Comparison of ENCODE assay signal across 8 mouse cellular contexts in the genomic region with DNA sequence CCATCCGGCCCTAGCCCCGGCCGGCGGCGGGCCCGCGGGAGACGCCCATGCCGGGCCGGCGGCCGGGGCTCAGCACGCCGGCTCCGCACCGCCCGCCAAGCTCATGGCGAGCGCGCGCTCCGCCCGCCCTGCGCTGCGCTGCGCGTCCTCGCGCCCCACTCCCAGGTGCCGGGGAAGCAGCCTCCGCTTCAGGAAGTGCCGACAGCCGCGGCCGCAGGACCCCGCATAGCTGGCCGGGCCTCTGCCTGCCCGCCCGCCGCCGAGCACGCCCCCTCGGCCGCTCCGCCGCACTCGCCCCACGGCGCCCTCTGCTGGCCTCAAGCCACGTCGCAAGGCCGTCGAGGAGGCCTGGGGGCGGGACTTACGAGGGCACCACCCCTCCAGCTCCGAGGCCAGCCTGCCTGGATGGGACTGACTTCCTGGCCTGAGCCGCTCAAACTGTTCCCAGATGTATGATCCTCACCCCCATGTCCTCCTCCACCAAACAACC. TPM values are rescaled to one million over a fixed set of nuclear protein-coding genes. Genes with fewer than 3 reads are reported as not detected.
DNase-seq lines count a peak whose midpoint lies in the region; ATAC-seq lines count a peak whose summit lies in the region.

No protein-coding gene starts in this region.

- 0% methylated on average over 57 of the region's 57 CpGs for whole genome bisulfite sequencing in intestine, embryonic 15.5 days

- peak overlapping the region; percentile 80 for H3K4me2 ChIP-seq in intestine, embryonic 15.5 days (replicated peaks)

- ATAC-seq in intestine, embryonic 15.5 days: peak; percentile 91
- peak; percentile 72 for ATAC-seq in megakaryocyte-erythroid progenitor cell, adult 5-6 weeks (replicated peaks; ENCODE audit: low FRiP score, low TSS enrichment, poor library complexity, severe bottlenecking)

- peak overlapping the region; percentile 90 for H3K27ac ChIP-seq in intestine, embryonic 15.5 days

- H3K4me1 ChIP-seq in intestine, embryonic 15.5 days (replicated peaks): peaks cover 60% of the 10 kb centered on the region

- peak overlapping the region; percentile 83 for H3K4me3 ChIP-seq in intestine, embryonic 15.5 days (replicated peaks)

- H3K36me3 ChIP-seq in intestine, embryonic 15.5 days: no peaks in the 10 kb centered on the region

- intact Hi-C loops in left cerebral cortex, postnatal 14 days (cut with DNase I): loop anchor here (2.0 kb wide), 1 partner anchor 19 kb away; a partner anchor contains a TSS

- peak; percentile 98 for DNase-seq in adrenal gland, adult 2 months
- peak; percentile 95 for DNase-seq in embryo, embryonic 11 days
- peak; percentile 95 for DNase-seq in gastrocnemius, postnatal 25 days
- peak; percentile 94 for DNase-seq in left cerebral cortex, postnatal 14 days (ENCODE audit: low spot score in 2 of 2)
- DNase-seq in right cerebral cortex, postnatal 14 days: peak; percentile 94
- peak; percentile 97 to 98 for DNase-seq in urinary bladder, postnatal 36 days (ENCODE audit: low spot score in 2 of 2)

- H3K9ac ChIP-seq in intestine, embryonic 15.5 days: peak overlapping the region; percentile 94

- H3K27me3 ChIP-seq in intestine, embryonic 15.5 days (replicated peaks): no peaks in the 10 kb centered on the region

- no peaks in the 10 kb centered on the region for H3K9me3 ChIP-seq in intestine, embryonic 15.5 days

RNA-seq across cellular contexts. Expression of a gene that starts 12.2 kb away (rescaled TPM):
- 10 to 100 TPM; 37.8 to 57.6 TPM for total RNA-seq in adrenal gland, adult 2 months (2021)
- polyA plus RNA-seq in adrenal gland, adult 2 months (2012; rRNA removed): 108 and 122 TPM in 2 replicates
- 10 to 100 TPM; 32.3 to 34.8 TPM for total RNA-seq in gastrocnemius, postnatal 25 days (2021)
- polyA plus RNA-seq in intestine, embryonic 15.5 days (2015; fragmentation: Nextera tagmentation; extraction: Ambion mirVana): 60.3 and 76.1 TPM in 2 replicates
- 100 to 1,000 TPM; 342 to 377 TPM for total RNA-seq in left cerebral cortex, postnatal 14 days (2021)
- 172 and 204 TPM in 2 replicates for total RNA-seq in megakaryocyte-erythroid progenitor cell, adult 5-6 weeks (2014; fragmentation: Nextera tagmentation)
- total RNA-seq in megakaryocyte-erythroid progenitor cell, adult 5-6 weeks (2017): 44.4 and 60.2 TPM in 2 replicates

RNA-seq across cellular contexts. Expression of a gene that starts 18.0 kb away (rescaled TPM):
- total RNA-seq in adrenal gland, adult 2 months (2021): not detected
- not detected in 2 replicates for polyA plus RNA-seq in adrenal gland, adult 2 months (2012; rRNA removed)
- not detected for total RNA-seq in gastrocnemius, postnatal 25 days (2021)
- polyA plus RNA-seq in intestine, embryonic 15.5 days (2015; fragmentation: Nextera tagmentation; extraction: Ambion mirVana): 0.44 and 0.73 TPM in 2 replicates
- total RNA-seq in left cerebral cortex, postnatal 14 days (2021): not detected
- not detected in 2 replicates for total RNA-seq in megakaryocyte-erythroid progenitor cell, adult 5-6 weeks (2014; fragmentation: Nextera tagmentation)
- 0.33 and 1.5 TPM in 2 replicates for total RNA-seq in megakaryocyte-erythroid progenitor cell, adult 5-6 weeks (2017)

RNA-seq across cellular contexts. Expression of a gene that starts 31.4 kb away (rescaled TPM):
- 1 to 10 TPM; 6.0 to 8.0 TPM for total RNA-seq in adrenal gland, adult 2 months (2021)
- 1.3 and 2.1 TPM in 2 replicates for polyA plus RNA-seq in adrenal gland, adult 2 months (2012; rRNA removed)
- 1 to 10 TPM; 3.3 to 3.4 TPM for total RNA-seq in gastrocnemius, postnatal 25 days (2021)
- polyA plus RNA-seq in intestine, embryonic 15.5 days (2015; fragmentation: Nextera tagmentation; extraction: Ambion mirVana): 534 and 652 TPM in 2 replicates
- 10 to 100 TPM; 24.9 to 26.3 TPM for total RNA-seq in left cerebral cortex, postnatal 14 days (2021)
- total RNA-seq in megakaryocyte-erythroid progenitor cell, adult 5-6 weeks (2014; fragmentation: Nextera tagmentation): 2.1 TPM in 1 of 2 replicates, not detected in the other
- 0.75 TPM in 1 of 2 replicates, not detected in the other for total RNA-seq in megakaryocyte-erythroid progenitor cell, adult 5-6 weeks (2017)

RNA-seq across cellular contexts. Expression of a gene that starts 36.4 kb away (rescaled TPM):
- 1 to 10 TPM; 2.1 to 3.1 TPM for total RNA-seq in adrenal gland, adult 2 months (2021)
- 0.28 and 0.49 TPM in 2 replicates for polyA plus RNA-seq in adrenal gland, adult 2 months (2012; rRNA removed)
- total RNA-seq in gastrocnemius, postnatal 25 days (2021): not detected
- polyA plus RNA-seq in intestine, embryonic 15.5 days (2015; fragmentation: Nextera tagmentation; extraction: Ambion mirVana): 0.23 and 0.25 TPM in 2 replicates
- 10 to 100 TPM; 37.3 to 42.0 TPM for total RNA-seq in left cerebral cortex, postnatal 14 days (2021)
- total RNA-seq in megakaryocyte-erythroid progenitor cell, adult 5-6 weeks (2014; fragmentation: Nextera tagmentation): 0.94 TPM in 1 of 2 replicates, not detected in the other
- total RNA-seq in megakaryocyte-erythroid progenitor cell, adult 5-6 weeks (2017): not detected in 2 replicates

Comparison
In these comparisons a context has a peak if more than half of its experiments do, and no peak if none do; other contexts are left out.
1. Peak in every context shown above with its lines: DNase-seq, ATAC-seq, H3K4me3 ChIP-seq and H3K27ac ChIP-seq.